Mouse (Mus musculus) layer of hippocampus, postnatal 10 days (tissue): Measurements from ENCODE around the gene Eif3k. TPM values are rescaled to one million over a fixed set of nuclear protein-coding genes. Genes with fewer than 3 reads are reported as not detected.

Experiments
- DNase-seq, 2 experiments: peaks; one replicate each; pipeline ENCODE4 v3.0.0; 2021; ENCODE audit warnings: low spot score in 2 of 2
- total RNA-seq, 2 experiments: library from RNA; stranded (reverse); gene quantifications; 2 replicates each; pipeline ENCODE4 v1.2.3; 2021

Gene Eif3k
- total RNA-seq, 2 experiments from 2014 or later, result 177 to 178 TPM

- no peak for DNase-seq
Measured at GRCm38 (mm10) chr7:28960354-28961046, 21.2 kb downstream of the Eif3k start.

GRCm38 (mm10) chr7:28959505-28960045, 22.1 kb downstream of the Eif3k start:
- no peak for DNase-seq

DNA sequence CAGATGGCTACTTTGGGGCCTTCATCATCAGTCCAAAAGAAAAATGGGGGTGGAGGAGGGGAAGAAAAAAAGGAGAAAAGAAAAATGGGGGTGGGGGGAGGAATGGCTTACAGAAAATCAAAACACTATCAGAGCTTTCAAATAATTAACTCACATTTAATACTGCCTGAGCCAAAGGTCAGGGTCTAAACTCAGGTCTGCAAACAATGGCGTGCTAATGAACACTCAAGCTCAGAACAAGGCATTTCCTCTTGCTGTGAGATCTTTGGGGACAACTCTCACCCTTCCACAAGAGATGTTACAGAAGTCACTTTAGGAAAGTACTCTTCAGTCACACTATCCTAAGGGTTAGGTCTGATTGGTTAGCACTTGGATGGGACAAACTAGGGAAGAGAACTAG, 22.9 kb downstream of the Eif3k start:
- DNase-seq, result no peak

GRCm38 (mm10) chr7:28957997-28958725, 23.5 kb downstream of the Eif3k start:
- DNase-seq, result no peak

DNA sequence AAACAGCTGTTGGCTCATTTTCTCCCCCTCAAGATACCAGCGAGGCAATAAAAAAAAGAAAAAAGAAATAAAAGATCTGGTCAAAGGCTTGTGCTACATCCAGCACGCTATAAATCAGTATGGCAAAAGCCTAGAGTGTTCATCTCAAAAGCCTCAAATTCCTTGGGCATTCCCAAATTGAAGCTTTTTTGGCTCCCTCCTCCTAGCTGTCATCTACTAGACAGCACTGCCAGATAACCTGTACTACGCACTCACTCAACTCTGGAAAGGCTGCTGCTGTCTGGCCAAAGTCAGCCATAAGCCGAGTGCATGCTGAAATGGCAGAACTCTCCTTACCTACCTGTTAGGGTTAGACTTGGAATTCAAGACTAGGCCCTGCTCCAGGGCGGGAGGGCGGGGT, 24.4 kb downstream of the Eif3k start:
- no peak for DNase-seq

DNA sequence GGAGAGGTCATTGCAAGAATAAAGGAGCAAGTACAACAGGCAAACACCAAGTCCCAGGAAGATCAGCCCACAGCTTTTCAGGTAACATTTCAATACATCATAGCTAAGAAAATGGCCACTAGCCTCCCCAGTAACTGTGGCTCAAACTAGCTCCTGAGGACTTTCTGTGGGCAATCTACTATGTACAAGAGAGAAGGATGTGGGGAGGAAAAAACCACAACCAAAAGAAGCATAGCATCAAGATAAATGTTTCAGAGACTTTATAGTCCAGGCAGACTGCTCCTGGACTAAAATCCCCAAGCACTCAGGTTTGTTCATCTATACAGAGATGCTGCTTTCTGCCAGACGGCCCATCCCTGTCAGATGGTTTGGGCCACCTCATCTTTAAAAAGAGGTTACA, 25.4 kb downstream of the Eif3k start:
- no peak for DNase-seq

DNA sequence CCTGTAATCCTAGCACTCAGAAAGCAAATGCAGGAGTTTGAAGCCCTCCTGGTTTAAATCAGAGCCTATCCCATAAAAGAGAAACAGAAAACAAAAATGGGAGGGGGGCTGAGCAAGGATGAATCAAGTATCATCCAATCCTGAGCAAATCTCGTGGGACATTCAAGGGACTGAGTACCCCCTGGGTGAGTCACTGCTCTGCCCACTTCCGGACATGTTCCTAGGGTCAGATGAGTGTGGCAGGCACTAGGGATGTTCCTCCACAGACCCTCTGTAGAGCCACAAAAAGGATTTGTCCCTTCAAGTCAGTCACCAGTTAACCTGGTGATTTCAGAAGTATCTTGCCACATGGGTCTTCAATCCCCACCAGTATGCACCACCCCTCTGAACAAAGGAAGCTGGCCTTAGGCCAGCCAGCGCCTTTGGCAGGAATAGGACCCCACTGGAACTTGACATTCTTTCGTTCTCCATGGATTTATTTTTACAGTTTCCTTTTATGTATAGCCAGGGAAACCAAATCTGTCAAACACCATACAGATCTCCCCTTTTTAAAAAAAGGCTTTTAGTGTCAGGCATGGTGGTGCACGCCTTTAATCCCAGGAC, 26.3 kb downstream of the Eif3k start:
- no peak for DNase-seq

DNA sequence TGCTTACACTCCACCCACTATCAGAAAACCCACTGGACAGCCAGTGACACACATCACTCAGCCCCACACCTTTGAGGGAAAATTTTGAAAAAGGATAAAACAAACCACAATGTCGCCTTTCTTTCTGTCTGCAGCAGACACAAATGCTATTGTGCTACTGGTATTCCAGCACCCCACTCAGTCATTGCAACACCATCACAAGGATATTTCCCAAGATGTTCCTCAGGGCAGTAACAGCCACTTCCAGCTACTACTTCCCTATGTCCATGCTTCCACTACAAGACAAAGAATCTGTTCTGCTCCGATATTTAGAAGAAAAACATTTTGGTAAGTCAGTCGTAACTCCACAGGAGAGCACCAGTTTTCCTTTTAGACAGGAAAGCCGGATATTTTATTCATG, 26.9 kb downstream of the Eif3k start:
- no peak for DNase-seq

DNA sequence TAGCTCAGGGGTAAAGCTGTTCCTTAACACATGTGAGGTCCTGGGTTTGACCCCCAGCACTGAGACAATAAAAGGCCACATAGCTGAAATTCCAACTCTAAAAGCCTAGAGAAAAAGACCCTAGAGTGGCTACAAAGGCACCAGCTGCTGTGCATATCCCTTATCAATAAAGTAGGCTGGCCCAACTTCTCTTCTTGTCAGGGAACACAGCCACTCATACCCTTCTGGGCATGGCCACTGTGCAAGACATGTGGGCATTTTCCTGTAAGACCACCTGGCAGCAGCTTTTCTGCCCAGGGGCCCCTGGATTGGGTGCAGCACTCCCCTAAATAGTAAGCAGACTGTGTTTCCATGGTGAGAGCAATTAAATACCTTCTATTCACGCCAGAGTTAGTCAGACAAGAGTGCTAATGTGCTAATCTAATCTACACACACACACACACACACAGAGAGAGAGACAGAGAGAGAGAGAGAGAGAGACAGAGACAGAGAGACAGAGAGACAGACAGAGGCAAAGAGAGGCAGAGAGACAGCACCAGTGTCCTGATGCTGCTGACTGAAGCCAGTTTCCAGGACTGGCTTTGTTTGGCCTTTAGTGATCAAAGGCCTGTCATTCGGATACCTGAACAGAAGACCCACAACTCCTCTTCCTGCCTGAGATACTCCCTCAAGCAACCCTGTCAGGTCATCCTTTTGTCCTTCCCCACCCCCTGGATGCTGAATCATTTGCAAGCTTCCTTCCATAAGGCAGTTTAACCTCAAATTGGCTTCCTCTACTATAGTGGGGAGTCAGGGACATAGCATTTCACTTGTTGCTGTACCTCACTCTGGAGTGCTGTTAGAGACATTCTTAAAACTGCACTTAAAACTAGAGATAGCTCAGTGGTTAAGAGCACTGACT, 27.9 kb downstream of the Eif3k start:
- DNase-seq, result no peak

GRCm38 (mm10) chr7:28952786-28953185, 28.9 kb downstream of the Eif3k start:
- DNase-seq, result no peak

DNA sequence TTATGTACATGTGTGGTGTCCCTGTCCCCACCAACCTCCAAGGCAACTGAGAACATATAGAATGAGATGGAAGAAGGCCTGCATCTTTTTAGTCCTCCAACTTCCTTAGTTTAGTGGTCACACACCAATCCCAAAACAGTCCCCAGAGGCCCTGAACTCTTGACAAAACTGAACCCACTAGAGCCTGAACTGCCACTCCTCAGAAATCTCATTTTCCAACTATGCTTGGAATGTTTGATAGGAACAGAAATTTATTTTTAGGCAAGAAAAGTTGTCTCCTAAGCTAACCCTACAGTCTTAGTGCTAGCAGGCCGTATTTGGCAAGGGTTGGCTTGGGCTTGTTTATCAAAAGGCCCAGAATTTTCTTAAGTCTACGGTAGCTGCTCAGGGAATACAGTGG, 29.9 kb downstream of the Eif3k start:
- DNase-seq, result no peak

- DNase-seq, result no peak
Measured at GRCm38 (mm10) chr7:28950346-28951037, 31.2 kb downstream of the Eif3k start.

DNA sequence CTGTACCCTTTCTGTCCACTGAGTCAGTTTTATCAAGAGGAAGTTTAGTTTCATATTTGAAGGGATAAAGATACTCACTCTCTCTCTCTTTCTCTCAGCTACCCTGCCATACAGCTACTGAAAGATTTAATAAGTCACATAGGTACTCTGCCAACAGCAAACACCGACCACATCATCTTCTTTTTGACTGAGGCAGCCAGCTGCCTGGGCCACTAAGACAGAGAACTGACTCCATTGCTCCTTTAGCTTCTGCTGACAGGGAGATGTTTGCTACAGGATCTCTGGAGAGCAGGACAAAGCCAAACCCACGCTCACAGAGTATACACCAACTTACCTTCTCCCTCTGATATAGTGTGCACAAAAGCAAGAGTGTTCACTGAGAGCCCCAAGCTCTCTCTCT, 32.4 kb downstream of the Eif3k start:
- DNase-seq, result no peak

DNA sequence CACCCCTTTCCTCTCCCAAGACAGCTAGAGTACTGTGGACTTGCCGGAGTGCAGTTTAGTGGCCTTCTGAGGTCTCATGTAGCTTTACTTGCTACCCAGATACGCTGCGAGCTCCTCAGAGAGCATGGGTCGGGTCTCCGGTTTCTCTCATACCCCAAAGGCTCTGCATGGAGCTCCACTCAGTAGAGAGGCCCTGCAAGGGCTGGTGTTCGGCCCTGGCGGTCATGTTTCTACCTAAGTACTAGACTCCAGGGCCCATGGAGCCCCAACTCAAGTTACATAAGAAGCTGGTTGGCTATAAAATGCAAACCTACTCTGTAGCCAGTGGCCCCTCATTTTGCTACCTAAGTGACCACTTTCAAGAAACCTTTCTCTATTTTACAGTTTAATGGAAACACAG, 32.9 kb downstream of the Eif3k start:
- no peak for DNase-seq

GRCm38 (mm10) chr7:28946271-28946610, 35.4 kb downstream of the Eif3k start:
- no peak for DNase-seq

GRCm38 (mm10) chr7:28945416-28946270, 36.0 kb downstream of the Eif3k start:
- no peak for DNase-seq

GRCm38 (mm10) chr7:28944756-28945415, 36.8 kb downstream of the Eif3k start:
- DNase-seq, result no peak

DNA sequence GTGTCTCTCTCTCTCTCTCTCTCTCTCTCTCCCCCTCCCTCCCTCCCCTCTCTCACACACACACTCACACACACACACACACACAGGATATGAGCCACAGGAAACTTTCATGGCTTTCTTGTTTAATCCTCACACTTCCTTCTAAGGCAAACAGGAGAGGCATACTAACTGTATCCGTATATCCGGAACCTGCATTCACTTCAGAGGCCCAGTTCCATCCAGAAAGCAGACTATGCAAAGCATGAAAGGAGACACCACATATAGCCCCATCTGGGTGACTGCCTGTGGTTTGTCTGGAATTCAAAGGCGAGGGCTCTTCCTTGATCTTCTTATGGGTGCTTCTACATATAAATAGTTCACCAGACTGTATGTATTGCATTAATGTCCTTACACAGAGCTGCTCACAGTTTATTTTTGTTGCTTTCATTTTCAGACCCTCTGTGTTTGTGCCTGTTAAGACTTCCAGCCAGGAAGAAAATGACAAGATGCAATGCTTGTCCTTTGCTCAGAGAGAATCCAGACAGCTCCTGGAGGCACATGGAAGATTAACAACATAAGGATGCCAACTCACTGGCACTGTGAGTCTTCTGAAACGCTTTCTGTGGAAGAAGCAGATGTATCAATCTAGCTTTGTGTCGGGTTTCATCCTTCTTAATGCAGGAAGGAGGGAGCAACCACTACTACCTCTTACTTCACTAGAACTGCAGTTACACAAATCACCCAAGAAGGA, 38.0 kb downstream of the Eif3k start:
- DNase-seq, result no peak

GRCm38 (mm10) chr7:28941542-28941941, 40.1 kb downstream of the Eif3k start:
- no peak for DNase-seq
